Mouse (Mus musculus) liver, embryonic 11.5 days (tissue): Measurements from ENCODE around the gene Slc5a5. TPM values are rescaled to one million over a fixed set of nuclear protein-coding genes. Genes with fewer than 3 reads are reported as not detected.

Experiments
- ATAC-seq: fragments of 200-750 bp; cut with Nextera tagmentation; replicated peaks from 2 replicates; pipeline ENCODE4 v1.8.0; 2017; ENCODE audit warnings: moderate number of reproducible peaks, mild to moderate bottlenecking, moderate TSS enrichment, moderate library complexity; ENCODE audit not compliant: low FRiP score
- DNase-seq: peaks from one replicate; pipeline ENCODE4 v3.0.0-alpha.2; 2017; ENCODE audit warnings: low spot score
- H3K27ac ChIP-seq: fragments of 300-500 bp; sonication (generic); 2 replicates; pipeline ENCODE4 v1.5.1; 2014; ENCODE audit warnings: mild to moderate bottlenecking, low read depth, low read length, control low read depth
- H3K27me3 ChIP-seq: fragments of 300-500 bp; sonication (generic); replicated peaks from 2 replicates; pipeline ENCODE4 v1.6.1; 2014; ENCODE audit warnings: low read length, mixed read lengths; ENCODE audit not compliant: control insufficient read depth, insufficient read depth
- H3K36me3 ChIP-seq: fragments of 300-500 bp; sonication (generic); 2 replicates; pipeline ENCODE4 v1.6.1; 2014; ENCODE audit warnings: mild to moderate bottlenecking, low read length, moderate library complexity, mixed read lengths; ENCODE audit not compliant: control insufficient read depth, insufficient read depth
- H3K4me1 ChIP-seq: fragments of 300-500 bp; sonication (generic); replicated peaks from 2 replicates; pipeline ENCODE4 v1.6.1; 2014; ENCODE audit warnings: low read length, mixed read lengths; ENCODE audit not compliant: control insufficient read depth, insufficient read depth
- H3K4me2 ChIP-seq: fragments of 300-500 bp; sonication (generic); 2 replicates; pipeline ENCODE4 v1.6.1; 2014; ENCODE audit warnings: mild to moderate bottlenecking, control low read depth, moderate library complexity
- H3K4me3 ChIP-seq: fragments of 300-500 bp; sonication (generic); 2 replicates; pipeline ENCODE4 v1.5.1; 2014; ENCODE audit warnings: low read depth, low read length, control low read depth
- H3K9ac ChIP-seq: fragments of 300-500 bp; sonication (generic); 2 replicates; pipeline ENCODE4 v1.6.1; 2014; ENCODE audit warnings: low read depth, low read length, control low read depth
- H3K9me3 ChIP-seq: fragments of 300-500 bp; sonication (generic); 2 replicates; pipeline ENCODE4 v1.6.1; 2016; ENCODE audit warnings: low read length, inconsistent platforms, mixed read lengths; ENCODE audit not compliant: control insufficient read depth
- WGBS: fragments of 180-500 bp; shearing (Covaris S2); extraction: QIAGEN DNeasy Blood & Tissue Kit; methylation state at CpG from one replicate; pipeline ENCODE4 v1.1.7; 2014; 5-methylcytosine and 5-hydroxymethylcytosine counted together
- microRNA counts: library from miRNA; unstranded; fragments of <30 nt; microRNA quantifications from one replicate; lab custom pipeline; 2015
- microRNA-seq: library from miRNA; unstranded; fragments of <30 nt; microRNA quantifications from one replicate; pipeline ENCODE4, GENCODE M21; 2017; ENCODE audit warnings: borderline number of aligned reads
- polyA plus RNA-seq: library from polyadenylated mRNA; unstranded; fragments of >200 nt; fragmentation: Nextera tagmentation; extraction: Ambion mirVana; gene quantifications from 2 replicates; pipeline ENCODE4 v1.2.1, GENCODE M21; 2014

The Slc5a5 gene
- polyA plus RNA-seq, 1 experiment from 2014 or later, result 0.34 TPM

DNA sequence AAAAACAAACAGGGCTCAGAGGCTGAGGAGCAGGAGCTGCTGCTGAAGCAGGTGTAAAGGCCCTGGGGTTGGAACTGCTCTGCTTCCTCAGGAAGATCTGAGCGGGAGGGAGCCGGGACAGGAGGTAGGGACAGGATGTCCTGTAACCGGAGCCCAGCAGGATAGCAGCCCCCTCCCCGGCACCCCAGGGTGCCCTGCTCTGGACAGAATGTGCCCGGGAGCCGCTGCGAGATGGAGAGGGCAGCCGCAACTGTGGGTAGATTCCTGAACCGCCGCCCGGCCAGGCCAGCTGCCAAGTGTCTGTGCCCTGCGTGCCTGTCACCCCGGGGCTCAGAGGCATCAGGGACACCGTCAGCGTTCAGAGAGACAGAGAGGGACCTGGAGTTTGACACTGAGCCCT lies 59.0 kb downstream of the Slc5a5 start:
- no peak overlapping the region for H3K27ac ChIP-seq
- 0 out of 2 replicates have a peak overlapping the region, but pooled peaks have one; percentile 5 for H3K9ac ChIP-seq
- DNase-seq, result no peak
- peaks cover 3% of the 10 kb centered on the region; the same call in 1 of the 2 replicates for H3K36me3 ChIP-seq
- H3K4me1 ChIP-seq, result peaks cover 41% of the 10 kb centered on the region
- no peaks in the 10 kb centered on the region for H3K9me3 ChIP-seq
- no peak for ATAC-seq
- no peak overlapping the region for H3K4me3 ChIP-seq
- WGBS, result 57% methylated on average over 15 of the region's 15 CpGs
- no peak overlapping the region for H3K4me2 ChIP-seq
- no peaks in the 10 kb centered on the region for H3K27me3 ChIP-seq

DNA sequence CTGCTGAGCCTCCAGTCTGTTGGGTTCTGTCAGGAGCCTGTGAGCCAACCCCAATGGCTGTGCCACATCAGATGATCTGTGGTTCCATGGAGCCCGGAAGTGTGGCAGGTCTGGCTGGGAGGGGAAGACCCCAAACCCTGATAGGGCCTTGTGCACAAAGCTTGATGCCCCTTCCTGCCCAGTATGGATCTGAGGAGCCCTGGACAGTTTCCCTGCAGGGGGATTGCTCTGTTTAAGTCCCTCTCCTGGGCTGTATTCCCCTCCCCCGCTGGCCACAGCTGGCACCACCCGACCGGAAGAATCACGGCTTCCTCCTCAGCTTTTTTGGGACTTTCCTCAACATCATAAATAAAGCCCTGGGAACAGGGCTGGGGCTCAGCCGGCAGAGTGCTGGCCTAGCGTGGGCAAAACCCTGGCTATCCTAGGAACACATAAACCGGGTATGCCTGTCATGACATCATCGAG lies 59.5 kb downstream of the Slc5a5 start:
- Histone ChIP-seq H3K36me3 (peaks cover 3% of the 10 kb centered on the region; the same call in 1 of the 2 replicates), H3K9ac (no peak overlapping the region), H3K4me2 (no peak overlapping the region), H3K4me1 (peaks cover 38% of the 10 kb centered on the region), H3K9me3 (no peaks in the 10 kb centered on the region), H3K27me3 (no peaks in the 10 kb centered on the region), H3K27ac (no peak overlapping the region), H3K4me3 (no peak overlapping the region)
- no peak for ATAC-seq
- 45% methylated on average over 9 of the region's 9 CpGs for WGBS
- no peak for DNase-seq

MicroRNAs encoded within 50 kb of the gene (microRNA counts, 519-probe panel; counts per million panel counts)
- not detected for microRNA mmu-miR-1969 (lab: Ali Mortazavi, UCI)

Small RNA genes lying within 50 kb of the gene (microRNA-seq; reads per million reads assigned to microRNA genes)
- gene Mir1969 (7.4 reads per million, percentile 19 among the genes with 10 or more reads in this experiment), gene Mir7067 (1.1 reads per million)

Other genes with a start within 250 kb of the Slc5a5 start
- 33.7 and 34.6 TPM in 2 replicates for gene Pgpep1, start 232.4 kb downstream of the Slc5a5 start, polyA plus RNA-seq
- gene Lsm4, start 219.5 kb downstream of the Slc5a5 start, polyA plus RNA-seq, result 342 and 357 TPM in 2 replicates
- gene Jund, start 193.8 kb downstream of the Slc5a5 start, polyA plus RNA-seq, result 43.0 and 47.2 TPM in 2 replicates
- not detected in 2 replicates for gene Iqcn, start 189.3 kb downstream of the Slc5a5 start, polyA plus RNA-seq
- gene Gm3336, start 174.2 kb downstream of the Slc5a5 start, polyA plus RNA-seq, result 0.15 TPM in 1 of 2 replicates, not detected in the other
- gene Pde4c, start 169.0 kb downstream of the Slc5a5 start, polyA plus RNA-seq, result 0.83 and 1.3 TPM in 2 replicates
- 6.3 and 6.9 TPM in 2 replicates for gene Rab3a, start 138.1 kb downstream of the Slc5a5 start, polyA plus RNA-seq
- 67.7 and 76.4 TPM in 2 replicates for gene Mpv17l2, start 131.8 kb downstream of the Slc5a5 start, polyA plus RNA-seq
- 41.5 and 44.6 TPM in 2 replicates for gene Pik3r2, start 116.0 kb downstream of the Slc5a5 start, polyA plus RNA-seq
- gene Mast3, start 87.7 kb downstream of the Slc5a5 start, polyA plus RNA-seq, result 18.2 and 19.3 TPM in 2 replicates
- gene Il12rb1, start 84.3 kb downstream of the Slc5a5 start, polyA plus RNA-seq, result 0.10 and 0.25 TPM in 2 replicates
- 13.4 and 14.5 TPM in 2 replicates for gene Arrdc2, start 53.0 kb downstream of the Slc5a5 start, polyA plus RNA-seq
- 0.47 and 0.73 TPM in 2 replicates for gene Kcnn1, start 29.5 kb downstream of the Slc5a5 start, polyA plus RNA-seq
- gene Ccdc124, start 18.8 kb downstream of the Slc5a5 start, polyA plus RNA-seq, result 110 and 112 TPM in 2 replicates
- gene Rpl18a, start 4.7 kb upstream of the Slc5a5 start, polyA plus RNA-seq, result 3,876 and 4,144 TPM in 2 replicates
- gene Map1s, start 13.2 kb upstream of the Slc5a5 start, polyA plus RNA-seq, result 48.7 and 49.0 TPM in 2 replicates